Mouse (Mus musculus) mesoderm, embryonic 11.5 days (tissue): ENCODE results near the gene Cog2.

Experiments used
- DNase-seq: peaks from one replicate; pipeline ENCODE4 v3.0.0-alpha.2; 2012; ENCODE audit warnings: low read depth, low spot score

The Cog2 gene

DNA sequence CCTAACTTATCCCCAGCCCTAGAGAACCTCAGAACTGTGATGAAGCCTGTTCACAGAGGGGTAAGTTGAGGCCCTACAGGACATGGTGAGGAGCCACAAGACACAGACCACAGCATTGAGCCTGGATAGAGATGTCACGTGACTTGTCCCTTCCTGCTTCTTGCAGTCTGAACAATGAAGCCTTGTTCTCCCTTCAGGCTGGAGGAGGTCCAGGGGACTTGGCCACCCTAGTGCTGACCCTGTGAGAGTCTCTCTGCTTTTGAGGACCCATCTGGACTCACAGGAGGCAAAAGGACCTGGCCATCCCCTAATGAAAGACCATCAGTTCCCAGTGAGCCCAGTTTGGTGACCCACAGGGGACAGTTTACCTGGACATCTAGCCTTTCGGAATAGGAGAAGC is 48.5 kb downstream of the Cog2 start:
- DNase-seq: peak; percentile 12

DNA sequence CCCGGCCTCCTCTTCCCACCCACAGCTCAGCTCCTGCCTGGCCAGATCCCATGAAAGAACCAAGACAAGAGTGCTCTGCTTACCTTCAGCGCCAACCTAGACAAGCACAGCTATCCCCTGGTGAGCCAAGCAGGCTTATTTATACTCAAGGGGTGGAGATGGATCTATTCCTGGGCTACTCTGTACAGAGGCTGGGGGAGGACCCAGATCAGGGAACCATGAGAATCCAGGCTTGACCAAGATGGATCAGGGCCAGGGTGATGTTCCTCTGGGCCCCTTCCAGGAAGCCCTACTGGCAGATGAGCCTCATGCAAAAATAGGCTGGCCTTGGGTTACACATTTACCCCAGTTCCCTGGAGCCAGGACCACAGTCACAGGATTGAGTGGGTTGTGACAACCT is 49.0 kb downstream of the Cog2 start, which contains the start of gene Agt:
Gene Agt, minus strand, starts transcription at position 114 of the 400 bp plus-strand sequence.
- no peak for DNase-seq

DNA sequence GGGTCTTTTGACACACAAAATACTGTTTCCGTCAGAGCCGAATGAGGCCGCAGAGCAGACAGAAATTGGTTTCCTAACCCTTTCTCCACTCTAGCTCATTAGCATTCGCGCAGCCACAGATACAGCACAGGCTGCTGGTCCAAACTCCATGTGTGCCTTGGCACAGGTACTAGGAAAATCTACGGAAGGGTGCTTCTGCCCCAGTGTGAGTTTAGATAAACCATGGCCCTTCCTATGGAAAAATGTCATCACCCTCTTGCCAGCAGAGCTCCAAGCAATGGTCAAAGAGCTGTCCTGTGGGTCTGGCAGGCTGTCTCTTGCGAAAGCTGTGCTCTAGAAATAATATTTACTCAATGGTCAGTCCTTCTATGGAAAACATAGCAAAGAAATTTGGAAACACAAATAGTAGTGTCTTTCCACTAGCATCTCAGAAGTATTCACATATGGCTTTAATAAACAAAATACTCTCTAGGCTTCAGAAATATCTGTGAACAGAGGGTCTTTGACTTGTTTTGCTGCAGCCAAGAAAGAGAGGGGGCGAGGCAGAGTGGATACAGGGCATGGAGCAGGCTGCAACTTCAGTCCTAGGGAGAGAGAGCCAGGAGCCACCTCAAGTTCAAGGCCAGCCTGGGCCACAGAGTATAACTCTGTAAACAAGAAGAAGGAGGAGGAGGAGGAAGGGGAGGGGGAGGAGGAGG is 51.3 kb downstream of the Cog2 start:
- no peak for DNase-seq

DNA sequence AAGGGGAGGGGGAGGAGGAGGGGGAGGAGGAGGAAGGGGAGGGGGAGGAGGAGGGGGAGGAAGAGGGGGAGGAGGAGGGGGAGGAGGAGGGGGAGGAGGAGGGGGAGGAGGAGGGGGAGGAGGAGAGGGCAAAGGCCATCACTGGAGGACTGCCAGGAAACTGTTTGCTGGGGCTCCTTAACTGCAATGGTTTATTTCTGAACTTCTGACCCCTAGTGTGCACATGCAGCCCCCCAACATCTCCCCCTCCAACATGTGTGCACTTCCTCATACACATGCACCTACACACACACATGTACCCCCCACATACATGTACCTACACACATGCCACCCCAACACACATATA is 51.8 kb downstream of the Cog2 start:
- DNase-seq: no peak

- DNase-seq: peak; percentile 91
Measured at GRCm38 (mm10) chr8:124573552-124574340, 53.2 kb downstream of the Cog2 start.

- DNase-seq: no peak
Measured at GRCm38 (mm10) chr8:124575811-124576210, 55.2 kb downstream of the Cog2 start, which contains the start of gene Capn9. TSS of gene Capn9 (plus strand) at chr8:124576111.

GRCm38 (mm10) chr8:124576751-124577150 is 56.2 kb downstream of the Cog2 start:
- no peak for DNase-seq

DNA sequence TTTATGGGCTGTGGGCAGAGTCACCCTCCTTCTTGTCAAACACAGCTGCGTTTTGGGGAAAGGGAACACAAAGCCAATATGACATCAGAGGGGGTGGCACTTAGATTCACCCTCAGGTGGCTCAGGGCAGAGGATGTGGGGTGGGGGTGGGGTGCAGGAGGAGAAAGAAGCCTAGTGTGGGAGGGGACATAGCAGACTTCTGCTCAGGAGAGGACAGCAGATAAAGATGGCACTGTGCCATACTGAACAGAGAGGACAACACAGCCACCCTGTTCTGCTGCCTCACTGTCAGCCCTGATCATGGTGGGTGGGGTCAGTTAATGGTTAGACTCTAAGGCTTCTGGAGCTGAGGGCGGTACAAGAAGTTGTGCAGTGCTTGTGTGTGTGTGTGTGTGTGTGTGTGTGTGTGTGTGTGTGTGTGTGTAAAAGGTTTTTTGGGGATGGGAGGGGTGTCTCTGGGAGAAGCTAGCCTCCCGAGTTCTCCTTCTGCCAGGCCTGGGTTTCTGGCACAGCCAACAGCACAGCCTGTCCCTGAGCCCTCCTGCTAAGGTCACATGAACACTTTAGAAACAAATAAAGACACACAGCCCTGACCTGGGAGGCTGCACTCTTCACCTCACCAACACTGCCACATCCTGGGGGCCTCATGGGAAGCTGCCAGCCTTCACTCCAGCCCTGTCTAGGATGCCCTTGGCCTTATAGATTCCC is 65.3 kb downstream of the Cog2 start:
- DNase-seq: no peak

- DNase-seq: no peak
Measured at GRCm38 (mm10) chr8:124586556-124586955, 66.0 kb downstream of the Cog2 start.

- DNase-seq: no peak
Measured at GRCm38 (mm10) chr8:124589393-124589792, 68.8 kb downstream of the Cog2 start.
